Mouse (Mus musculus): ENCODE results near the gene Atp2a2. TPM values are rescaled to one million over a fixed set of nuclear protein-coding genes. Genes with fewer than 3 reads are reported as not detected.
A peak's percentile ranks its signal among the peaks of the same experiment; 100 is the strongest.

Gene Atp2a2
- total and polyA plus RNA-seq, 2 experiments = 44.6 to 46.0 TPM

DNA sequence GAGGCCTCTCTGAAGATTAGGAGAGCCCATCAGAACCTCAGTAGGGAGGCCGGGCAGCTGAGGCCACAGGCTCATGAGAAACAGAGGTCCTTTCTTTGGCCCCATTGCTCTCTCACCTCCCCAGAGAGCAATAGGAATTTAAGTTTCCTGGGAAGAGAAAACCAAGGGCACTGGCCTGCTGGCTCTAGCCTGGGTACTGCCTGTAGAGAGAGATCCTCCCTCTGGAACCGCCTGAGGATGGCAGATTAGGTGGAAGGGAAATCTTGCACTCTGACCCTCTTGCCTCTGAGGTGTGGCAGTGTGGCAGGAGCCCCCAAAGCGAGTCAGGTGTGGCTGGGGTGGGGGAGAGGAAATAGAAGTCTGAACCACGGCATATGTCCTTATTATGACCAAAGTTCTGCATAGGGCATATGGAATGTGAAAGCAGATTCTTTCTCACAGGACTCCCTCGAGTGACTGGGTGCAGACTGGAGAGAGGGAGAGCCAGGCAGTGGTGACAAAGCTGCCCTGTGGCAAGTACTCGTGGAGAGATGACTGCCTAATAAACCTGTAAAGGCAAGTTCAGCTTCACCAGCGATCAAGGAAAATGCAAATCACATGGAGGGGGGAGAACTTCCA is 17.1 kb upstream of the Atp2a2 start:
- H3K4me1 ChIP-seq (ENCODE audit: control insufficient read depth, insufficient read depth, low read length) = peaks cover 8% of the 10 kb centered on the region
- no peaks in the 10 kb centered on the region for H3K36me3 ChIP-seq (ENCODE audit: control insufficient read depth, insufficient read depth, low read length)
- no peaks in the 10 kb centered on the region for H3K79me2 ChIP-seq (ENCODE audit: control insufficient read depth, insufficient read depth, low read length)
- no peak for TF ChIP-seq POLR2A (IDR thresholded peaks at IDR 0.05; ENCODE audit: extremely low read depth, insufficient read depth, low read length)
- no peak for TF ChIP-seq CTCF (IDR thresholded peaks at IDR 0.05; ENCODE audit: low read depth, low read length)
- no peak overlapping the region for H3K4me3 ChIP-seq (ENCODE audit: insufficient read depth, low read depth, low read length)
- DNase-seq (ENCODE audit: extremely low read depth, low read depth, low spot score) = no peak
- H3K27me3 ChIP-seq (ENCODE audit: control insufficient read depth, insufficient read depth, low read length) = no peaks in the 10 kb centered on the region
- H3K27ac ChIP-seq (replicated peaks; ENCODE audit: insufficient read depth, low read depth, low read length) = no peak overlapping the region
- H3K9ac ChIP-seq (ENCODE audit: low read depth, low read length) = no peak overlapping the region
- 82% methylated on average over 7 of the region's 7 CpGs for WGBS

DNA sequence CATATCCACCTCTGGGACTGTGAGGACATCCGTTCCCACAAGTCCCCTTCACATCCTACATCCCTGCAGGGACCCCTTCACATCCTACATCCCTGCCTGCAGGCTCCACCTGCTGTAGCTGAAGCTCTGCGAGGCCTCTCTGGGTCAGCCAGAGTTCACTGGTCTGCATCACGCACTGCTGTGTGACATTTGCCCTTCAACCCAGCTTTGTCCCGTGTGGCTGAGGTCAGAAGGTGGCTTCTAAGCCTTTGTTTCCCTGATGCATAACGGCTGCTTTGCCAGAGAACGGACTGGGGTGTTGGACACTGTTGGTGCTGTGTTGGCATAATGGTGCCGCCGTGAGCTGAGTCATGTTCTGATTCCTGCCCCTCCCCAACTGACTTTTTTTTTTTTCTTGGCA is 16.2 kb upstream of the Atp2a2 start:
- Histone ChIP-seq H3K27me3 (ENCODE audit: control insufficient read depth, insufficient read depth, low read length) (no peaks in the 10 kb centered on the region), H3K4me1 (ENCODE audit: control insufficient read depth, insufficient read depth, low read length) (peaks cover 8% of the 10 kb centered on the region), H3K4me3 (ENCODE audit: insufficient read depth, low read depth, low read length) (no peak overlapping the region), H3K79me2 (ENCODE audit: control insufficient read depth, insufficient read depth, low read length) (no peaks in the 10 kb centered on the region), H3K27ac (replicated peaks; ENCODE audit: insufficient read depth, low read depth, low read length) (no peak overlapping the region), H3K36me3 (ENCODE audit: control insufficient read depth, insufficient read depth, low read length) (no peaks in the 10 kb centered on the region), H3K9ac (ENCODE audit: low read depth, low read length) (no peak overlapping the region)
- DNase-seq (ENCODE audit: extremely low read depth, low read depth, low spot score) = peak; percentile 87
- 19% methylated on average over 8 of the region's 8 CpGs for WGBS
- TF ChIP-seq POLR2A (IDR thresholded peaks at IDR 0.05; ENCODE audit: extremely low read depth, insufficient read depth, low read length) = no peak
- TF ChIP-seq CTCF (IDR thresholded peaks at IDR 0.05; ENCODE audit: low read depth, low read length) = no peak

DNA sequence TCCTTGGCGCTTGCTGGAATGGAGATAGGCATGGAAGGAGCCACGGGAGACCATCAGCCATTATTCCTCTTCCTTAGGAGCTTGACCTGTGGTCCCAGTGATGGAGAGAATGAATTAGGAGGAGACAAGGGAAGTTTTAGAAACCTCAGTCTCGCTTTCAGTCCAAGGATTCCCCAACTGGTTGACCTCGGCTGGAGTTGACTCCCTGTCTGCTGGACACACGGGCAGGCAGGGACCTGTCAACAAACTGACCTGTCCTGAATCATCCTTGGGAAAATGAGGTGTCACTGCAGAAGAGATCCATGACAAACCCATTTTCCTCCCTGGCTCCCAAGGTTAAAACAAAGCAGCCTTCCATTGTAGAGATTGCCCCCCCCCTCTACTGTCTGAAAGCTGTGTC is 14.9 kb upstream of the Atp2a2 start:
- Histone ChIP-seq H3K4me3 (ENCODE audit: insufficient read depth, low read depth, low read length) (no peak overlapping the region), H3K36me3 (ENCODE audit: control insufficient read depth, insufficient read depth, low read length) (no peaks in the 10 kb centered on the region), H3K27ac (replicated peaks; ENCODE audit: insufficient read depth, low read depth, low read length) (no peak overlapping the region), H3K4me1 (ENCODE audit: control insufficient read depth, insufficient read depth, low read length) (peaks cover 8% of the 10 kb centered on the region), H3K9ac (ENCODE audit: low read depth, low read length) (no peak overlapping the region), H3K79me2 (ENCODE audit: control insufficient read depth, insufficient read depth, low read length) (no peaks in the 10 kb centered on the region), H3K27me3 (ENCODE audit: control insufficient read depth, insufficient read depth, low read length) (no peaks in the 10 kb centered on the region)
- TF ChIP-seq CTCF (IDR thresholded peaks at IDR 0.05; ENCODE audit: low read depth, low read length) = no peak
- no peak for TF ChIP-seq POLR2A (IDR thresholded peaks at IDR 0.05; ENCODE audit: extremely low read depth, insufficient read depth, low read length)
- DNase-seq (ENCODE audit: extremely low read depth, low read depth, low spot score) = no peak
- WGBS = 89% methylated on average over 5 of the region's 5 CpGs

DNA sequence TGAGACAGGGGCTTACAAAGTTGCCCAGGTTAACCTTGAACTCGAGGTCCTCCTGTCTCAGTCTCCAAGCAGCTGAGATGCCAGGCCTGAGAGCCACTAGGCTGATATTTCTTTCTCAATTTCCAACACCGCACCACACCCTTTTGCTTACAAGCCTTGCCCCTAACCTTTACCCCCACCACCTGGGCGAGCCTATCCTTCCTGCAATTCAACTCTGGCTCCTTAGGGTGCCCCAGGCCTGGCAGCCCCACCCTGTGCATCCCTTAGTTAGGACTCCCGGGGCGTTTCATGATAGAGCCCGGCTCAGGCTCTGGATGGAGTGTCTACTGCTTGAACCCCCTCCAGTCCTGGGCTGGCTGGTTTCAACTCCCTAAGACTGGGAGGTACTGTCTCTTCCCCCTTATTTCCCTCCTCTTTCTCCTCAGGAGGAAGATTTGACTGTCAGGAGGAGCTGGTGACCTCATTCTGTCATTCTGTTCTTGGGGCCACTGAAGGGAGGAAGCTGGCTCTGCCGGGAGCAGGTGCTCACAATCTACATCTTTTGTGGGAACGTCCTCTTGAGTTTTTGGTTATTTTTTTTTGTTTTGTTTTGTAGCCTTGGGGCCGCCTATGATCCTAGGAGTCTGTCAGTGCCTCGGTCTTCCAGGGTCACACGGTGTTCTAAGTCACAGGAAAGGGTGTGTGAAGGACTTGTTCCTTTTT is 14.2 kb upstream of the Atp2a2 start:
- WGBS = 86% methylated on average over 11 of the region's 11 CpGs

DNA sequence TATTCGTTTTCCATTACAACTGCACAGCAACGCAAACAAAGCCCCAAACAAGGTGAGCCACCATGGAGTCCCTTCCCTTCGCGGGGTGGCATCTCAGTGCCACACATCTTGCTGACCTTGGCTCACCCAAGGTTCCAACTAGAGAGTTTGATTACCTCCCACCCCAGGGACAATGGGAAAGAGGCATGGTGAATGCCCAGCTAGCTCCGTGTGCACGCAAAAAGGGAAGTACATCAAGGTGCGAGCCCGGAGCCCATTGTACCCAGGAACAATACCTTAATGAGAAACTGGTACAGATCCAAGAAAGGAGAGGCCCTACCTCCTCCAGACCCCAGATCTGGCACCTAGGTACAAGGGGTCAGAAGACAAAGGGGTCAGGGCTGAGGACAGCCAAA is 12.1 kb upstream of the Atp2a2 start:
- no peaks in the 10 kb centered on the region for H3K27me3 ChIP-seq (ENCODE audit: control insufficient read depth, insufficient read depth, low read length)
- no peak overlapping the region for H3K9ac ChIP-seq (ENCODE audit: low read depth, low read length)
- DNase-seq (ENCODE audit: extremely low read depth, low read depth, low spot score) = no peak
- 65% methylated on average over 8 of the region's 8 CpGs for WGBS
- H3K79me2 ChIP-seq (ENCODE audit: control insufficient read depth, insufficient read depth, low read length) = no peaks in the 10 kb centered on the region
- TF ChIP-seq CTCF (IDR thresholded peaks at IDR 0.05; ENCODE audit: low read depth, low read length) (no peak), POLR2A (IDR thresholded peaks at IDR 0.05; ENCODE audit: extremely low read depth, insufficient read depth, low read length) (no peak)
- peaks cover 6% of the 10 kb centered on the region; the same call in 1 of the 2 replicates for H3K4me1 ChIP-seq (ENCODE audit: control insufficient read depth, insufficient read depth, low read length)
- no peaks in the 10 kb centered on the region for H3K36me3 ChIP-seq (ENCODE audit: control insufficient read depth, insufficient read depth, low read length)
- no peak overlapping the region for H3K27ac ChIP-seq (replicated peaks; ENCODE audit: insufficient read depth, low read depth, low read length)
- H3K4me3 ChIP-seq (ENCODE audit: insufficient read depth, low read depth, low read length) = no peak overlapping the region

More for the DNA sequence above, 14.2 kb upstream of the Atp2a2 start:
- Histone ChIP-seq H3K79me2 (ENCODE audit: control insufficient read depth, insufficient read depth, low read length) (no peaks in the 10 kb centered on the region), H3K4me3 (ENCODE audit: insufficient read depth, low read depth, low read length) (no peak overlapping the region), H3K27me3 (ENCODE audit: control insufficient read depth, insufficient read depth, low read length) (no peaks in the 10 kb centered on the region), H3K4me1 (ENCODE audit: control insufficient read depth, insufficient read depth, low read length) (peaks cover 8% of the 10 kb centered on the region), H3K27ac (replicated peaks; ENCODE audit: insufficient read depth, low read depth, low read length) (no peak overlapping the region), H3K36me3 (ENCODE audit: control insufficient read depth, insufficient read depth, low read length) (no peaks in the 10 kb centered on the region), H3K9ac (ENCODE audit: low read depth, low read length) (no peak overlapping the region)
- no peak for TF ChIP-seq CTCF (IDR thresholded peaks at IDR 0.05; ENCODE audit: low read depth, low read length)
- no peak for TF ChIP-seq POLR2A (IDR thresholded peaks at IDR 0.05; ENCODE audit: extremely low read depth, insufficient read depth, low read length)
- no peak for DNase-seq (ENCODE audit: extremely low read depth, low read depth, low spot score)

All from liver, adult 2 months (tissue).